Mouse (Mus musculus) myocyte (in vitro differentiated cells): ENCODE data around the gene Aqp1.

ENCODE experiments used
- E2F4 ChIP-seq: IDR thresholded peaks from one replicate; pipeline ENCODE4 v1.6.1; 2011; ENCODE audit warnings: mild to moderate bottlenecking, control low read depth, moderate library complexity; ENCODE audit not compliant: insufficient read depth
- POLR2A ChIP-seq: IDR thresholded peaks from one replicate; pipeline ENCODE4 v1.6.1; 2011; ENCODE audit warnings: low read depth, mild to moderate bottlenecking, control low read depth, moderate library complexity; ENCODE audit not compliant: insufficient read length
- TCF3 ChIP-seq: IDR thresholded peaks from one replicate; pipeline ENCODE4 v1.6.1; 2011; ENCODE audit warnings: low read depth, control low read depth; ENCODE audit not compliant: insufficient read length

DNA sequence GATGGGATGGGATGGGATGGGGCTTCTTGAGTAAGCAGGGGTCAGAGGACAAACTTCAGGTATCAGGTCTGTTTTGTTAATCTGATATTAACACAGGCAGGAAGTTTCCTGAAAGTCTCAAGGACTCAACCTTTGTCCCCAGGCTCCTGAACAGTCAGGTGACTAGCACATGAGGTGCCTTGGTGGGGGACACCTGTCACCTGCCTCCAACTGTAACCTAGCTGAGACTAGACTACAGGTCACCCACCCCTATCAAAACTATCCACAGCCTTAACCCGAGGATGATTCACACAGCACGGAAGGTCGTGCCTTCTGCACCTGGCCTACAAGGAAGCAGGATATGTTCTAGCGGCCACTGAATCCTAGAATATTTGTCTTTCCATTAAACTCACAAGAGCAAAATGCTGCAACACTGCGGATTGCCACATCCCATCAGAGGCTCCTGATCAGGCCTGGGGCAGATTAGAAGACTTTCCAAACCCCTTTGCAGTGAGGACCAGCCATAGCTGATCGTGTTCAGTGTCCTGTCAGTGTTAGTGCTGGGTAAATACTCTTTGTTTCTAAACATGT, 14.2 kb downstream of the Aqp1 start:
- no peak for TF ChIP-seq POLR2A
- TF ChIP-seq TCF3, result no peak
- no peak for TF ChIP-seq E2F4
